In genomic region chr16:33170716-33171587, GRCm38 (mm10) we compare ENCODE assay signal across 18 mouse cellular contexts. TPM values are rescaled to one million over a fixed set of nuclear protein-coding genes. Genes with fewer than 3 reads are reported as not detected.
DNase-seq lines count a peak whose midpoint lies in the region; ATAC-seq and TF ChIP-seq lines count a peak whose summit lies in the region.
"Had no signal": no experiment of that assay in that cellular context is flagged by ENCODE, and none has a peak within 500 bp of the region (broad histone marks: within the 10 kb centered on the region; RNA-seq: fewer than 3 reads in every experiment).

No protein-coding gene starts in this region.

- no peak for ATAC-seq in midbrain, embryonic 11.5 days (ENCODE audit: low FRiP score)
- ATAC-seq in intestine, embryonic 16.5 days: peak; percentile 81
- peak; percentile 65 for ATAC-seq in kidney, postnatal 0 days (replicated peaks; ENCODE audit: low FRiP score, low read depth)
- ATAC-seq: forebrain, embryonic 13.5 days; inflammation-experienced regulatory T-cells, adult 6 months had no signal

- 81% methylated on average over 9 of the region's 9 CpGs for WGBS in midbrain, embryonic 11.5 days
- 81% methylated on average over 9 of the region's 9 CpGs for WGBS in midbrain, embryonic 10.5 days
- WGBS in intestine, embryonic 16.5 days: 48% methylated on average over 9 of the region's 9 CpGs
- WGBS in kidney, postnatal 0 days: 57% methylated on average over 9 of the region's 9 CpGs
- 25% methylated on average over 9 of the region's 9 CpGs for WGBS in small intestine, adult 2 months

- no peak overlapping the region for H3K4me3 ChIP-seq in midbrain, embryonic 11.5 days (ENCODE audit: low read depth, low read length)
- H3K4me3 ChIP-seq in midbrain, embryonic 10.5 days: no peak overlapping the region
- H3K4me3 ChIP-seq in intestine, embryonic 16.5 days (ENCODE audit: low read length): no peak overlapping the region
- H3K4me3 ChIP-seq in kidney, postnatal 0 days (replicated peaks; ENCODE audit: low read depth, low read length): no peak overlapping the region
- no peak overlapping the region for H3K4me3 ChIP-seq in small intestine, adult 2 months (ENCODE audit: low read depth, low read length)
- H3K4me3 ChIP-seq: forebrain, embryonic 13.5 days; heart, embryonic 15.5 days; limb, embryonic 15.5 days; midbrain, embryonic 15.5 days had no signal

- H3K36me3 ChIP-seq in midbrain, embryonic 11.5 days (ENCODE audit: control insufficient read depth, insufficient read depth, low read length): no peaks in the 10 kb centered on the region
- H3K36me3 ChIP-seq in midbrain, embryonic 10.5 days: no peaks in the 10 kb centered on the region
- H3K36me3 ChIP-seq in intestine, embryonic 16.5 days (ENCODE audit: control insufficient read depth, insufficient read depth, low read length): no peaks in the 10 kb centered on the region
- H3K36me3 ChIP-seq in kidney, postnatal 0 days (ENCODE audit: insufficient read depth, low read length): no peaks in the 10 kb centered on the region
- no peaks in the 10 kb centered on the region for H3K36me3 ChIP-seq in small intestine, adult 2 months (ENCODE audit: control insufficient read depth, insufficient read depth, low read length)
- H3K36me3 ChIP-seq: heart, embryonic 15.5 days; limb, embryonic 15.5 days; midbrain, embryonic 15.5 days had no signal

- TF ChIP-seq POLR2A in small intestine, adult 2 months (IDR thresholded peaks at IDR 0.05; ENCODE audit: low read depth, low read length): no peak

- no peak overlapping the region for H3K9ac ChIP-seq in midbrain, embryonic 11.5 days (ENCODE audit: low read length)
- no peak overlapping the region for H3K9ac ChIP-seq in intestine, embryonic 16.5 days (ENCODE audit: low read depth, low read length)
- H3K9ac ChIP-seq in kidney, postnatal 0 days (ENCODE audit: low read depth, low read length): no peak overlapping the region
- H3K9ac ChIP-seq: forebrain, embryonic 13.5 days; heart, embryonic 15.5 days; limb, embryonic 15.5 days; midbrain, embryonic 15.5 days had no signal

- no peaks in the 10 kb centered on the region for H3K27me3 ChIP-seq in midbrain, embryonic 11.5 days (ENCODE audit: control insufficient read depth, insufficient read depth, low read length)
- H3K27me3 ChIP-seq in midbrain, embryonic 10.5 days (ENCODE audit: low read depth, poor library complexity, severe bottlenecking): no peaks in the 10 kb centered on the region
- H3K27me3 ChIP-seq in intestine, embryonic 16.5 days (replicated peaks; ENCODE audit: control insufficient read depth, insufficient read depth, low read length): no peaks in the 10 kb centered on the region
- no peaks in the 10 kb centered on the region for H3K27me3 ChIP-seq in kidney, postnatal 0 days (ENCODE audit: insufficient read depth, low read length)
- no peaks in the 10 kb centered on the region for H3K27me3 ChIP-seq in small intestine, adult 2 months (ENCODE audit: control insufficient read depth, insufficient read depth, low read length)
- H3K27me3 ChIP-seq: forebrain, embryonic 13.5 days; heart, embryonic 15.5 days; limb, embryonic 15.5 days; midbrain, embryonic 15.5 days had no signal

- no peak overlapping the region for H3K27ac ChIP-seq in midbrain, embryonic 11.5 days (ENCODE audit: low read depth, low read length)
- no peak overlapping the region for H3K27ac ChIP-seq in midbrain, embryonic 10.5 days (replicated peaks)
- peak overlapping the region; percentile 69 for H3K27ac ChIP-seq in intestine, embryonic 16.5 days (ENCODE audit: low read length)
- no peak overlapping the region for H3K27ac ChIP-seq in kidney, postnatal 0 days
- H3K27ac ChIP-seq in small intestine, adult 2 months (ENCODE audit: insufficient read depth, low read depth, low read length): peak overlapping the region; percentile 54
- H3K27ac ChIP-seq: forebrain, embryonic 13.5 days; heart, embryonic 15.5 days; limb, embryonic 15.5 days had no signal

- TF ChIP-seq CTCF in kidney, postnatal 0 days (IDR thresholded peaks at IDR 0.05; ENCODE audit: low read depth): no peak
- TF ChIP-seq CTCF in small intestine, adult 2 months (IDR thresholded peaks at IDR 0.05; ENCODE audit: extremely low read depth, insufficient read length, insufficient replicate concordance, low read depth, low read length): no peak

- H3K4me2 ChIP-seq in midbrain, embryonic 11.5 days: no peak overlapping the region
- H3K4me2 ChIP-seq in intestine, embryonic 16.5 days (ENCODE audit: low read depth, low read length): no peak overlapping the region
- no peak overlapping the region for H3K4me2 ChIP-seq in kidney, postnatal 0 days (ENCODE audit: low read length)
- H3K4me2 ChIP-seq: forebrain, embryonic 13.5 days; heart, embryonic 15.5 days; limb, embryonic 15.5 days; midbrain, embryonic 15.5 days had no signal

- DNase-seq in midbrain, embryonic 11.5 days (ENCODE audit: low spot score, missing footprints): peak; percentile 33
- no peak for DNase-seq in midbrain, embryonic 10.5 days (ENCODE audit: low spot score)
- no peak for DNase-seq in kidney, postnatal 0 days (ENCODE audit: low spot score)
- no peak for DNase-seq in heart, adult 11 months
- DNase-seq in spleen, postnatal 4 days (ENCODE audit: low spot score in 2 of 2): no peak
- no peak for DNase-seq in spleen, postnatal 14 days (ENCODE audit: low spot score in 2 of 2)
- DNase-seq: adrenal gland, postnatal 36 days; cerebellum, postnatal 36 days; layer of hippocampus, adult 9-11 months; right cerebral cortex, adult 18-20 months; thymus, postnatal 36 days had no signal

- no peaks in the 10 kb centered on the region for H3K9me3 ChIP-seq in midbrain, embryonic 11.5 days (ENCODE audit: control insufficient read depth, low read length)
- no peaks in the 10 kb centered on the region; the same call in 1 of the 2 replicates for H3K9me3 ChIP-seq in midbrain, embryonic 10.5 days (replicated peaks)
- H3K9me3 ChIP-seq in intestine, embryonic 16.5 days (ENCODE audit: control insufficient read depth, low read length): no peaks in the 10 kb centered on the region
- no peaks in the 10 kb centered on the region for H3K9me3 ChIP-seq in kidney, postnatal 0 days (replicated peaks; ENCODE audit: low read length)
- H3K9me3 ChIP-seq: forebrain, embryonic 13.5 days; heart, embryonic 15.5 days; limb, embryonic 15.5 days; midbrain, embryonic 15.5 days had no signal

- H3K4me1 ChIP-seq in midbrain, embryonic 11.5 days (ENCODE audit: control insufficient read depth, insufficient read depth, low read length): no peaks in the 10 kb centered on the region
- 0 out of 2 replicates have a peak, but pooled peaks cover 7% of the 10 kb centered on the region for H3K4me1 ChIP-seq in midbrain, embryonic 10.5 days
- 0 out of 2 replicates have a peak, but pooled peaks cover 8% of the 10 kb centered on the region for H3K4me1 ChIP-seq in intestine, embryonic 16.5 days (ENCODE audit: control insufficient read depth, insufficient read depth, low read length)
- no peaks in the 10 kb centered on the region for H3K4me1 ChIP-seq in kidney, postnatal 0 days (replicated peaks; ENCODE audit: insufficient read depth, low read length)
- peaks cover 13% of the 10 kb centered on the region; the same call in 1 of the 2 replicates for H3K4me1 ChIP-seq in small intestine, adult 2 months (ENCODE audit: control insufficient read depth, insufficient read depth, insufficient read length, low read length)
- H3K4me1 ChIP-seq: forebrain, embryonic 13.5 days; heart, embryonic 15.5 days; limb, embryonic 15.5 days; midbrain, embryonic 15.5 days had no signal

RNA-seq across cellular contexts. Expression of gene Osbpl11, which starts 13.9 kb away (rescaled TPM):
- polyA plus RNA-seq in midbrain, embryonic 11.5 days (2014; fragmentation: Nextera tagmentation; extraction: Ambion mirVana): 24.5 and 25.2 TPM in 2 replicates
- 22.3 and 23.3 TPM in 2 replicates for polyA plus RNA-seq in midbrain, embryonic 10.5 days (2016; fragmentation: Nextera tagmentation; extraction: Ambion mirVana)
- 8.8 and 9.4 TPM in 2 replicates for polyA plus RNA-seq in intestine, embryonic 16.5 days (2015; fragmentation: Nextera tagmentation; extraction: Ambion mirVana)
- 16.9 and 17.8 TPM in 2 replicates for polyA plus RNA-seq in kidney, postnatal 0 days (2015; fragmentation: Nextera tagmentation; extraction: Ambion mirVana)
- polyA plus RNA-seq in small intestine, adult 2 months (2012; rRNA removed): 3.3 and 8.3 TPM in 2 replicates

Comparison
In these comparisons a context has a peak if more than half of its experiments do, and no peak if none do; other contexts are left out.
1. H3K27ac ChIP-seq: peak in intestine, embryonic 16.5 days (single experiment) and small intestine, adult 2 months (single experiment); none in midbrain, embryonic 11.5 days (single experiment), midbrain, embryonic 10.5 days (single experiment) and kidney, postnatal 0 days (single experiment).